Mouse (Mus musculus): ENCODE measurements around the gene Dtnb. TPM values are rescaled to one million over a fixed set of nuclear protein-coding genes. Genes with fewer than 3 reads are reported as not detected.

Dtnb gene
- total RNA-seq, 4 experiments from 2014 or later, result 32.0 to 75.4 (median 44.4) TPM

- no peak for DNase-seq
Measured at GRCm38 (mm10) chr12:3778286-3778685, 206.1 kb downstream of the Dtnb start.

- no peak for DNase-seq
Measured at GRCm38 (mm10) chr12:3779639-3780038, 207.5 kb downstream of the Dtnb start.

- DNase-seq, result peak; percentile 86
Measured at GRCm38 (mm10) chr12:3780405-3780891, 208.3 kb downstream of the Dtnb start.

- DNase-seq, result no peak
Measured at GRCm38 (mm10) chr12:3780931-3781471, 208.8 kb downstream of the Dtnb start.

- DNase-seq, result peak; percentile 86
Measured at GRCm38 (mm10) chr12:3781482-3781881, 209.3 kb downstream of the Dtnb start.

- DNase-seq, result no peak
Measured at GRCm38 (mm10) chr12:3783196-3783825, 211.1 kb downstream of the Dtnb start.

- no peak for DNase-seq
Measured at GRCm38 (mm10) chr12:3784258-3784657, 212.1 kb downstream of the Dtnb start.

- no peak for DNase-seq
Measured at GRCm38 (mm10) chr12:3784729-3785128, 212.5 kb downstream of the Dtnb start.

GRCm38 (mm10) chr12:3787041-3787440 is 214.9 kb downstream of the Dtnb start:
- DNase-seq, result no peak

GRCm38 (mm10) chr12:3787541-3787940 is 215.4 kb downstream of the Dtnb start:
- DNase-seq, result peak; percentile 56

GRCm38 (mm10) chr12:3788421-3789051 is 216.4 kb downstream of the Dtnb start:
- no peak for DNase-seq

- DNase-seq, result no peak
Measured at GRCm38 (mm10) chr12:3789626-3790185, 217.5 kb downstream of the Dtnb start.

GRCm38 (mm10) chr12:3791257-3791656 is 219.1 kb downstream of the Dtnb start:
- no peak for DNase-seq

- peak; percentile 92 for DNase-seq
Measured at GRCm38 (mm10) chr12:3791732-3792131, 219.6 kb downstream of the Dtnb start.

GRCm38 (mm10) chr12:3792248-3792647 is 220.1 kb downstream of the Dtnb start:
- no peak for DNase-seq

- DNase-seq, result no peak
Measured at GRCm38 (mm10) chr12:3795569-3795968, 223.4 kb downstream of the Dtnb start.

GRCm38 (mm10) chr12:3799551-3799950 is 227.4 kb downstream of the Dtnb start:
- no peak for DNase-seq

GRCm38 (mm10) chr12:3805852-3806251 is 233.7 kb downstream of the Dtnb start, which contains the start of gene Dnmt3a:
Gene Dnmt3a (plus strand): TSS chr12:3806007.
- no peak for DNase-seq

- DNase-seq, result peak; percentile 63
Measured at GRCm38 (mm10) chr12:3806271-3806684, 234.1 kb downstream of the Dtnb start.

GRCm38 (mm10) chr12:3806703-3807547 is 234.7 kb downstream of the Dtnb start:
- DNase-seq, result no peak

GRCm38 (mm10) chr12:3807548-3808395 is 235.6 kb downstream of the Dtnb start:
- DNase-seq, result peak; percentile 58
